Mouse (Mus musculus): ENCODE measurements around the gene Zer1.

Gene Zer1

GRCm38 (mm10) chr2:30128789-30129188, 4.4 kb upstream of the Zer1 start:
- peak in 1 of 2 experiments; percentile 47 for DNase-seq (ENCODE audit: low spot score in 2 of 2)

GRCm38 (mm10) chr2:30123729-30124471, 485 bp downstream of the Zer1 start:
- DNase-seq (ENCODE audit: low spot score in 2 of 2) = peak in 1 of 2 experiments; percentile 39

GRCm38 (mm10) chr2:30122766-30123165, 1.6 kb downstream of the Zer1 start:
- no peak for DNase-seq (ENCODE audit: low spot score in 2 of 2)

- no peak for DNase-seq (ENCODE audit: low spot score in 2 of 2)
These were observed 4.1 kb downstream of the Zer1 start for GRCm38 (mm10) chr2:30120269-30120668.

GRCm38 (mm10) chr2:30119641-30120051, 4.7 kb downstream of the Zer1 start:
- peak in 1 of 2 experiments; percentile 74 for DNase-seq (ENCODE audit: low spot score in 2 of 2)

- no peak for DNase-seq (ENCODE audit: low spot score in 2 of 2)
These were observed 11.8 kb downstream of the Zer1 start for GRCm38 (mm10) chr2:30112564-30112963.

- DNase-seq (ENCODE audit: low spot score in 2 of 2) = no peak
These were observed 12.9 kb downstream of the Zer1 start for GRCm38 (mm10) chr2:30111500-30111899.

GRCm38 (mm10) chr2:30108260-30108659, 16.1 kb downstream of the Zer1 start:
- no peak for DNase-seq (ENCODE audit: low spot score in 2 of 2)

- DNase-seq (ENCODE audit: low spot score in 2 of 2) = no peak
These were observed 16.7 kb downstream of the Zer1 start for GRCm38 (mm10) chr2:30107646-30108045.

- peak; percentile 63 to 83 for DNase-seq (ENCODE audit: low spot score in 2 of 2)
These were observed 18.0 kb downstream of the Zer1 start for GRCm38 (mm10) chr2:30106364-30106763.

GRCm38 (mm10) chr2:30100214-30100613, 24.2 kb downstream of the Zer1 start:
- DNase-seq (ENCODE audit: low spot score in 2 of 2) = no peak

GRCm38 (mm10) chr2:30095882-30096527, 28.4 kb downstream of the Zer1 start:
- DNase-seq (ENCODE audit: low spot score in 2 of 2) = peak; percentile 58 to 81

- DNase-seq (ENCODE audit: low spot score in 2 of 2) = no peak
These were observed 30.2 kb downstream of the Zer1 start for GRCm38 (mm10) chr2:30094208-30094588.

- DNase-seq (ENCODE audit: low spot score in 2 of 2) = peak; percentile 84 to 96
These were observed 30.7 kb downstream of the Zer1 start, which contains the start of gene Zdhhc12 for GRCm38 (mm10) chr2:30093471-30094207. Gene Zdhhc12, minus strand, starts transcription at chr2:30093648.

- DNase-seq (ENCODE audit: low spot score in 2 of 2) = no peak
These were observed 32.0 kb downstream of the Zer1 start for GRCm38 (mm10) chr2:30092280-30092918.

- no peak for DNase-seq (ENCODE audit: low spot score in 2 of 2)
These were observed 32.9 kb downstream of the Zer1 start for GRCm38 (mm10) chr2:30091521-30091920.

GRCm38 (mm10) chr2:30087310-30087709, 37.1 kb downstream of the Zer1 start:
- DNase-seq (ENCODE audit: low spot score in 2 of 2) = no peak

- no peak for DNase-seq (ENCODE audit: low spot score in 2 of 2)
These were observed 39.8 kb downstream of the Zer1 start for GRCm38 (mm10) chr2:30084632-30085031.

GRCm38 (mm10) chr2:30084113-30084512, 40.3 kb downstream of the Zer1 start:
- DNase-seq (ENCODE audit: low spot score in 2 of 2) = no peak

- no peak for DNase-seq (ENCODE audit: low spot score in 2 of 2)
These were observed 44.1 kb downstream of the Zer1 start for GRCm38 (mm10) chr2:30080181-30080800.

- no peak for DNase-seq (ENCODE audit: low spot score in 2 of 2)
These were observed 45.6 kb downstream of the Zer1 start for GRCm38 (mm10) chr2:30078760-30079159.

GRCm38 (mm10) chr2:30078349-30078712, 46.1 kb downstream of the Zer1 start:
- DNase-seq (ENCODE audit: low spot score in 2 of 2) = no peak
